Mouse (Mus musculus) small intestine, adult 2 months (tissue): ENCODE data around the gene Srl.

ENCODE experiments used
- CTCF ChIP-seq: fragments of 200-500 bp; IDR thresholded peaks from 2 replicates; pipeline ENCODE4 v1.5.1; 2012; ENCODE audit warnings: low read depth, mild to moderate bottlenecking, control low read depth, inconsistent platforms, low read length, moderate library complexity, mixed read lengths; ENCODE audit not compliant: insufficient replicate concordance, insufficient read length; ENCODE audit errors: extremely low read depth
- POLR2A ChIP-seq: fragments of 200-500 bp; IDR thresholded peaks from 2 replicates; pipeline ENCODE4 v1.6.1; 2012; ENCODE audit warnings: low read depth, mild to moderate bottlenecking, control low read depth, inconsistent platforms, low read length, moderate library complexity

- no peak; the same call in 1 of the 2 replicates for TF ChIP-seq POLR2A
- no peak for TF ChIP-seq CTCF
These were observed 45.0 kb upstream of the Srl start for GRCm38 (mm10) chr16:4586531-4587123.
